Mouse (Mus musculus): ENCODE measurements at regions not wholly inside any gene's neighbourhood (a gene's known extent, or its start where the extent isn't known, plus 50 kb on each side); places are given as distances from the start of the nearest gene placed in this dataset.

DNA sequence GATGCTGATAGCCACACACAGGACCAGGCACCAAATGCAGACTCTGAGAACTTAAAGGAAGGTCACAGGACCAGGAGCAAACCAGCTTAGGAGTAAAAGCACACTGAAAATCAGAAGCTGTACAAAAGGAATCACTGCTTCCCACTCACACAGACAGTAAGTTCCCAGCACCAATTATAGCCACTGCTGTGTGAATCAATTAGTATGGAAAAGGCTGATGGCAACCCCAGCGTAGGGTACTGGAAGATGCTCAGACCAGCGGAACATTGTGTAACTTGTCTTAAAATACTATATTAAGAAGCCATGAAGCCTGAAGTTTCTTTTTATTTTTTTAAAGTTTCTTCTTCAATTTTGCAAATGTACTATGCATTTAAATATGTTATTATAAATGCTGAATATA lies 115.8 kb downstream of the Lnpk start:
- DNase-seq (ENCODE audit: low spot score): no peak

DNA sequence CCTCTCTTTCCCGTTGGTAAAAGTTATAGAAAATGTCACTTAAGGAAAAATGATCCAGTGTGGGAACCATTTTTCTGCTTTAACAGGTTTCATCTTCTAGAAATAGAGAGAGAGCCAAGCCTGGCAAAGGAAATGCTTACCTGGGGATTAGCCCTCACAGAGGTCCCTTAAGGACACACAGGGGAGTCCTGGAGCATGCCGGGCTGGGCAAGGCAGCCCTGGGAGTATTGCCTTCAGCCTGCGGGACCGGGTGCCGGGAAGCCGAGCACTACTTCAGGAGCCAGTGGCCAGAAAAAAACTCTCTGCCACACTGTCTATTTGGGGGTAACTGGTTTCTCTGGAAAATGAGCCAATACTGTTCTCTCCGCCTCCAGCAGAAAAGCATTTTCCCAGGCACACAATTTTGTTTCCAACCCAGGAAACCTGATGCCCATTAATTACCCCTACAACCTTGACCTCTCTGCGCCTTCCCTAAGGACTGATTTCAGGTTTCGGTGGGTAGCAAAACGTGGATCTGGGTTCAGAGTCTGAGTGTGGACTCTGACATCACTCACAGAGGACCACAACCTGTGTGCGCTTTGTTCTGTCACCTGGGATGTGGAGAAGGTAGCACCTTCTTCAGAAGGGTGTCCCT lies 117.9 kb downstream of the Lnpk start:
- DNase-seq (ENCODE audit: low spot score): no peak

DNA sequence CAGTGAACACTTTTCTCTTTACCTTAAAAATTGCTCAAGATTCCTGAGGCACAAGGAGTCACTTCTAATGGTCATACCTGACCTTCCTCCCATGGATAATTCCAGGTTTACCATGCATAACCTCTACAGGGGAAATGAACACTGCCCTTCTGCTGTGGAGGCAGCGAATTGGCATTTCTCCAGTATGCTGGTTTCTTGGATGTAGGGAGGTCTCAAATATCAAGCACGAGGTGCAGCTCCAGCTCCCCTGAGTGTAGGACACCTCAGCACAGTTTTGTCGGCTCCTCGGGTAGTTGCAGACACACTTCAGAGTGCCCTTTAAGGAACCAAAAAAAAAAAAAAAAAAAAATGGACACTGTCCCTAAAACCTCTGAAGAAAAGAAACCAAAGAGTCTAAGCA lies 124.8 kb downstream of the Lnpk start:
- no peak for DNase-seq (ENCODE audit: low spot score)

DNA sequence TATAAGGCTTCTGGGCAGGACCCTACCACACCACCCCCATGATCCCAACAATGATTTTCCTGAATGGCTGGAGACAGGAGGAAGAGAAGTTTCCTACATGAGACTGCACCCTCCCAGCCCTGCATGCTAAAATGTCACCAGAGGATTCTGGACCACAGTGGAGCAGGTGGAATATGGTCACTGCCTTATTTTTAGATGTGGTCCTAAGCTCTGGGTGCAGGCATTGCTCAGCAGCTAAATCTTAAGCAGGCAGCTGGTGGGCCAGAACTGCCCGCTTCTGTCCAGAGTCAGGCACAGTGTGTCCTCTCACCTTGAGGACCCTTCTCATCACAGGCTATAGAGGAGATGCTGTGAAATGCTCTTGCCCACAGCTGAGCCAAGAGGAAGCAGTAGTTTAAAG lies 126.6 kb downstream of the Lnpk start:
- DNase-seq (ENCODE audit: low spot score): no peak

DNA sequence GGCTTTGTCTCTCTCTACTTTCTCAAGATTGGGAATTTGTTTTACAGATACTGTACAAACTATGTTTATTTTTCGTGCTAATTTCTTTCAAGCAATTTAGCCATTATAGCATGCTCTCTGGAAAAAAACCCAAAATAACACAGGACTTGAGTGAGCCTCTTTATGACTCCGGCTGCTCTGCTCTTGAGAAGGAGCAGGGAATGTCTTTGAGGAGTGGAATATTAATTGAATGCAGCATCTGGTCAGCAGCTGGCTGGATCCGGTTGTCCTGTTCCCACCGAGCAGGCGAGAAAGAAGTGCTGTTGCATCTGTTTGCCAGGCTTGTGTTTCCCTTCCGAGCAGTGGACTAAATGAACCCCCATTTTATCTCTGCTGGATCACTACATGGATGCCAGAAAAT lies 127.7 kb downstream of the Lnpk start:
- DNase-seq (ENCODE audit: low spot score): peak; percentile 45

DNA sequence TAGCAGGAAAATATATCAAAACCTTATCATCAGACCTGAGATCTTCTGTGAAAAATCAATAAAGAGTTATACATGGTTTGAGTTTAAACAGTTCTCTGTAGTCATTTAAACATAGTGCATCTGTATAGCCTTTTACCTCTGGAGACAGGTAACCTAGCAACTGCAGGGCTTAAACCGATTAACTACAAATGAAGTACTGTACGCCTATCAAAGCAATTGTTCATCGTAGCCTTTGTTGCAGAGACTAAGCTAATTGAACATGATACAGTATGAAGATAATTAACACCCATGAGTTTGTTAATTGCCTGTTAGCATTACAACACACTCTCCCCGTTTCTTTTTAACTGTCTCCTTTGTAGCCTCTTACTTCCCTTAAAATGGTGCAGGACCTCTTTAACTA lies 128.2 kb downstream of the Lnpk start:
- no peak for DNase-seq (ENCODE audit: low spot score)

DNA sequence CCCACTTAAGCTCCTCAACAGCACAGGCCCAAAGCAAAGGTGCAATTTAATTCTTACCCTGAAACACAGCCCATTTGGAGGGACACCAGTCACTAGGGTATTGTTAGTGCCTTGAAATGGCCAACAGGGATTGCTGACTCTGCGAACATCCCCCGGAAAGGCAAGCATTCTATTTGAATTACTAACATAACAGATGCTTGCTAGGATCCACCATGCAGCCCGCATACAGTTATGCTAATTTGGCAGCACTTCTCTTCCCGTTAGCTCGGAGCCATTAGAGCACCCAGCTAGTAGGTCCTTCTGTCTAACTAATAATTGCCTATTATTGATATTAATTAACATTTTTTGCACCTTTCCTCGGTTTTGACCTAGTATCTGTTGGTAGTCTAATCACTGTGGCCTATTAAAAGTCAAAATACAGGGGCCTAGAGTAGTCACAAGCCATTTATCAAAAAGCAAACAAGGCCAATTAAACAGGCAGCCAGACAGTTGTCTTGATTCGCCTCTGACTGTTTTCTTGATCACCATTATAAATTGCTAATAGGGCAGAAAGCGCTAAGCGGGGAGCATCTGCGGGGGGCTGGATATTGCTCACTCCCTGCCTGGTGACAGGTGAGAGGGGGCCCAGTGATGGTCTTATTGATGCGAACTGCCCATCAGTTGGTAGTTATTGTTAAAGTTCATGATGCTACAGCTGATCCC lies 129.0 kb downstream of the Lnpk start:
- DNase-seq (ENCODE audit: low spot score): no peak

DNA sequence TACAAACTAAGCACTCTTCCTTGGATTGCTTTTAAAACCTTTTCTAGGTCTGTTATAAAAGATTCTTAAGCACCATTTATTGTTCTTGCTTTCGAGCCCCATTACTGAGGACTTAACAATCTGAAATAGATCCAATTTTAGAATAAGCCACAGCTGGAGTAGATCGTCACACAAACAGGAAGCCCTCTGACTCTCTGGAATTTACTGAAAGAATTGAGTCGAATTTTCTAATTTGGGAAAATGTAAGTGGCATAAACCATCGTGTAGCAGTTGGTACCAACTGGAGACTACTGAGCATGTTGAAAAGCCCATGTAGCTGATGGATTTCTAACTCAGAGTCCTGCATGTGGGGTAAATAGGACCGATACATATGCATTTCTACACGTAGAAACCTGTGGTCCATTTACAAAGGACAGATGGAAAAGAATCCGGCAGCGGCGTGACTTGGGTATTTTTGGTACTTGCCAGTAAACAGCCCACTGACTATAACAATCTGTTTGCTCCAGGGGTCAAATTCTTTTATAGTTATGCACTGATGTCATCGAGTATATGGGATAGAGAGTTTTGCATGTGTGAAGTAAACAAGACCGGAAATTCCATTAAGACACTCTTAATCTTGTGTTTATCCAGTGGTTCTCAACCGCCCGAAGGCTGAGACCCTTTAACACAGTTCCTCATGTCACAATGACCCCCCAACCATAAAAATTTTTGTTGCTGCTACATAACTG lies 143.9 kb downstream of the Lnpk start:
- DNase-seq (ENCODE audit: low spot score): no peak

DNA sequence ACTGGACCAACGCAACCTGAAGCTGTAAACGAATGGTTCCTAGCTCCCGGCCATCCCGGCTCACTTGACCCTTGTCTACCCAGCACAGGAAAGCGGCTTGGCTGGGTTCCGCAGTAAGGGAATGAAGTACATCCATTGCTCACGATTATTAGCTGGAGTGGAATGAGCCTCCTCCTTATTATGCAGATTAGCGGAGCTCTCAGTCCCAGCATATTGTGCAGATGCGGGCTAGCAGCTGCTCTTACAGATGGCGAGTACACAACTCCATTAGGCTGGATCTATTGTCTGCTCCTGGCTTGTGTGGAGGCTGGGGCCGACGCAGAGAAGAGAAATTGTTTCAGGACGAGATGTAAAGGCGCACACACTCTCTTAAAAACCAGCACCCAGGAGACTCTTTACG lies 152.5 kb downstream of the Lnpk start:
- DNase-seq (ENCODE audit: low spot score): no peak

DNA sequence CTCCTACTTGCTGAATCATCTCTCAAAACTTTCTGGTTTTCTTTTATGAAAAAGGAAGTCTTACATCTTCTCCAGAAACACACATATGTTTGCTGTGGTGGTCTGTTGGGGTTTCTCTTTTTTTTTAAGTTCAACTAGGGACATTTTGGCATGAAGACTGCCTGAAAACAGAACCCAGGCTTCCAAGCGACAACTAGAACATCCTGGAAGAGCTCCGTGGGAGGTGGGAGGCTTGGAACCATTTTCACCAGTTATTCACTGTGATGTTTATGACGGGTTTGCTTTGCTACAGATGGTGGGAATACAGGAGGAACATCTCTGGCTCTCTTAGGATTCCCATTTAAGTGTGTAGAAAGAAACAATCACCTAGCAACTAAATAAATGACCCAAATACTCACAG lies 154.5 kb downstream of the Lnpk start:
- DNase-seq (ENCODE audit: low spot score): no peak

DNA sequence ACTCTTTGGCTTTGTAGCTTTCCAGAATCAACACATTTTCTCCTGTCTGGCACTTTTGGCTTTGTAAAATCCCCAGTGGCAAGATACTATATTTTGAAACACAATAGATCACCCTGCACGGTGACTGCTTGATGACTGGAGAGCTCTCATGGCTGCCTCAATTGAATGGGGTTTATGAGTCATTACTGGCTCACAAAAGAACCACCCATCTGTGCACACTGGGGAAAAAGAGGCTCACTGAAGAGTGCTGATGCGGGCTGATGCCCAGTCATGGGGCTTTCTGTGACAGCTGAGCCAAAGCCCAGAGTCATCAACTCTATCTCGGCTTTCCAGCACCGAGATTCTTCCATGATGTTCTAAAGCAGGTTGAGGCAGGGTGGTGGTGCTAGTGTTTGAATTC lies 163.1 kb downstream of the Lnpk start:
- DNase-seq (ENCODE audit: low spot score): no peak

DNA sequence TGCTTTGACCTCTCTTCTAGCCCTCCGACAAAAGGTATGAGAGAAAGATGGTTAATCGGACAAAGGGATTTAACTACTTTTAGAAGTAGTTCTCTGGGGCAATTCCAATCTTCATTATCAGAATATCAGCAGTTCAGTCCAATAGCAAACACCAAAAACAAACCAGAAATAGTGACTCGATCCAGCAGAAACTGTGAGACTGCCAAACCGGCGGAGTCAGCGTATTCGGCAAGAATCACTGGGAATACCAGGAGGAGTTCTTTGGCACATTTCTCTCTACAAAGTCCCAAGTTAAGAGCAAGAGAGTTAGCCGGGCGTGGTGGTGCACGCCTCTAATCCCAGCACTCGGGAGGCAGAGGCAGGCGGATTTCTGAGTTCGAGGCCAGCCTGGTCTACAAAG lies 164.5 kb downstream of the Lnpk start:
- DNase-seq (ENCODE audit: low spot score): no peak

DNA sequence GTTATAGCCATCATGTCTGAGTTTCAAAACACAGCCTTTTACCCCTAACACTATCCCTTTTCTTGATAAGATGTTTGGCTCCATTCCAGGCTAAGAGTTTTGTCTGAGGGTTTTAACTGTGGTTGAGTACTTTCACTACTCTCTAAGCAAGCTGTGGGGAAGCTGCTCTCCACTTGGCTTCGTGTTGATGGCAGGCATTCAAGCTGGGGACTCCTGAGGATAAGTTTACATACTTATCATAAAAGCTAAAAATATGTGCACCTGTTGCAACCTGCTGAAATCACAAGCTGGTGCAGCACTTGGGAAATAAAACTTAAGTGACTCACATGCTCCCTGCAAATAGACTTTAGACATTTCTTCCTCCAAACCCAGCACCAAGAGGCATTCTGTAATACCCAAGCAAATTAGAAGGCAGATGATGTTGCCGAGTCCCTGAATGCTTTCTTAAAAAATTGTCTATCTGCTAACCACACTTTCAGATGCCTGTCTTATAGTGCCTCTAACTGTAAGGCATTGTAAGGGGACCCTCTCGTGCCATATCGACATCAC lies 169.3 kb downstream of the Lnpk start:
- no peak for DNase-seq (ENCODE audit: low spot score)

DNA sequence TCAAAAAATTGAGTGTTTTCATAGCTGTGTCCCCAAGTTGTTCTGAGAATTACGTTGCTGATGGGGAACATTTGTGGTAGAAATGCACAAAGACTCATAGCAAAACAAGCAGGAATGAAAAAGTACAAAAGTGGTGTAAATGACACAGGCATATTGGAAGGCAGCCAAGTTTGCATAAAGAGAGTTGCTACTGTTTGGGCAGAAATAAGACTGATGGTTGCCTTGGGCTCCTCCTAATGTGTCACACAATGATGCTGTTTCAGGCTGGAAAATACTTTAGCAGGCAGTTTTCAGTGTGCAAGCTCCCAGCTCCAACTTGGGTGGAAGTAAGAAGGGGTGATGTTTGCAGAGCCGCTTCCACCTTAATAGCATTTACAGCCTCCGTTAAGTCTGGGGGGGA lies 174.7 kb downstream of the Lnpk start:
- DNase-seq (ENCODE audit: low spot score): no peak

DNA sequence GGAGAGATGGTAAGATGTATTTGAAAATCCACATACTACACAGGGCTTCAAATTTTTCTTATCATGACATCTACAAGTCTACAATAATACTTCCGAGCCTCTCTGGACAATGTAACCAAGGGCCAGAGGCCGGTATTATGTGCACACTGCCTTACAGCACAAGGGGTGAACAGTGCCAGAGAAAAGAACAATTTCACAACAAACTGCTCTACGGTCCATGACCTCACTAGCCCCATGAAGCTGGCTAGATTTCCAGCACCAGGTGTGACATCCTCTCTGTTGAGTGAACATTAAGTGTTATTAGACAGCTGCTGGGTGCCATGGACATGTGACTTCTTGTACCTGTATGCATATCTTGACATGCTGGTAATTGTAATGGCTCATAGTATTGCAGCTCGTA lies 188.2 kb downstream of the Lnpk start:
- no peak for DNase-seq (ENCODE audit: low spot score)

DNA sequence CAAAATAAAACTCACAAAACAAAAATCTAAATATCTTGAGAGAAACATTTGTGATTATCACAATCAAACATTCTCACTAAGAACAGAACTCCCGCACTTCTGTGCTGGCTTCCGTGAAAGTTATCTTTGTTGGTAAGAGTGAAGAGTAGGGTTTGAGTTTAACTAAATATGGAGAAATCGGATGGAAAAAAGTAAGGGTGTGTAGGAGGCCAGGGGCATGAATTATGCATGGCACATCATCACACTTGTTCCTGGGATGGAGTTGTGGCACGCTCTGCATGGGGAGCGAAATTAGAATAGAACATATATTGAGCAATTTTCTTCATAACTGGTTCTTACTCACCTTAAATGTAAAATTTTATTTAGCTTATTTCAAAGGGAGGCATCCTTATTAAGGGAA lies 191.2 kb downstream of the Lnpk start:
- DNase-seq (ENCODE audit: low spot score): no peak

DNA sequence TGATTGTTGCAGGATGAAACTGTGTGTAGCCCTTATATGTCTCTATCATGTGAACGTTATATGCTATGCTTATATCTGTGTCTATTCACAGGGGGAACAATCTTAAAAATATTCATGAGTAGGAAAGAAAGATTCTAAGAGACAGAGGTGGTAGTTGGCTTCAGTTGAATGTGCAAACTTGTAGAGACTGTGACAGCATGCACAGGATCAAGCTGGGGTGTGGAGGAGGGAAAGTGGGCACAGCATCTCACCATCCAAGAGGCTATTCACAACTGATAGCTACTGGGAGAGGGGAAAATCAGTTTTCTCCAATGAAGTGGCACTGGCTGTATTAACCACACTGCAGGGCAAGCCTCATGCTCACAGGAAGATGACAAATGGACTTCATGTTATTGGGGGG lies 194.3 kb downstream of the Lnpk start:
- DNase-seq (ENCODE audit: low spot score): no peak

DNA sequence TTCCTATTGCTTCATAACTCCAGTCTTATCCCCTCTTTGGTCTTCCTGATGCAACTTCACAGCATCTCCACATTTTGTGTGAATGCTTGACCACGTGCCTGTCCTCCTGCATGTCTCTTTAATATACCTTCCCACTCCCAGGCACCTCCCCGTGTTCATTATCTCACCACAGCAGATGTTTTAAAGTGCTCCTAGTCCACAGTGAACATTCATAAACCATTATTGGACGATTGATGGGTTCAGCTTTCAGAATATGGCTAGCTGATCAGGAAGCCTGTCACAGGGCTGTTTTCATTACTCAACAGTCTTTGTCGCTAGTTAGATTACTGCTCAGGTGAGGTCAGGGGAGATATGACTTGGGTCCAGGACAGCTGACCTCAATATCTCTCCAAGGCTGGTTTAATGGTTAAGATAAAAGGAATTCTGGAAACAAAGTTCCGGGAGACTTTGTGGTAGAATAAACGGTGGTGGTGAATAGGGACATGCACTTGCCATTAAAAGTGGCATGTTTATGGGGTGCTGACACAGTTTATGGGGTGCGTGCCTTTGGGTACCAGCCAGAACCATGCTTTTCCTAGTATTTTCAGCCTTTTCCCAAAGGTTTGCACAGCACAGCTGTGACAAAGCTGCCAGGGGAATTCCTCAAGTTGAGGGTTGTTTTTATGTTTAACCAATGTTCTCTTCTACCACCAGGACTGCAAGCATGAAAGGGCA lies 198.5 kb downstream of the Lnpk start:
- DNase-seq (ENCODE audit: low spot score): no peak

DNA sequence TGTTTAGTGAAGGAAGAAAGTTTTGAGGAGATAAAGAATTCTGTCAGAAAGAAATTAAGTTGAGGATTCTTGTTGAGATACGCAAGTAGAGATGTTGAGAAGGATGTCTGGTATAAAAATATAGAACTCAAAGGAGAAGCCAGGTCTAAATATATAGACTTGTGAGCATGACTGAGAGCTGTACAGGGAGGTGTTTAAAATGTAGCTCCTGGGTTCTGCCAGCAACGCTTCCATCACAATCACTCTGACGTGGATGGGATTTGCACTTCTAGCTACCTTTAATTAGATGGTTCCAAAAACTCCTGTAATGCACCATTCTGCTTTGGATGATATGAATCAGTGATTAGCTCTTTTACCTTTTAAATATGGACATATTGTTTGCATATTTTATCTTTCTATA lies 200.5 kb downstream of the Lnpk start:
- no peak for DNase-seq (ENCODE audit: low spot score)

DNA sequence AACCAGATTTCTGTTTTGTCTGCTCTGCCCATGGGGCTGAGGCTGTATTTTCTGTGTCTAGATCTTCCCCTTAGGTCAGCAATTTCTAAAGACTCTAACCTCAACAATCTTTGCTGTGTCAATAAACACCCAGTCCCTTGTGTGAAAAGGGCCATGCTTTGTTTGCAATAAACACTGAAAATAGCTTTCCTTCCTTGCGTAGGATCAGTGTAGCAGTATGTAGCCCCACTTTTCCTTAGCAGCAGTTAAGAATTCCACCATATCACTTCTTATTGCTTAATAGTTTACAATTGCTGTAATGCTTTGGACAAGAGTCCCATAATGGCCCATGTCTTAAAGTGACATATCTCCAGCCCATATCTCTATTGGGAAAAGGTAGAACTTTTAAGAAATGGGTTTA lies 205.3 kb downstream of the Lnpk start:
- no peak for DNase-seq (ENCODE audit: low spot score)

DNA sequence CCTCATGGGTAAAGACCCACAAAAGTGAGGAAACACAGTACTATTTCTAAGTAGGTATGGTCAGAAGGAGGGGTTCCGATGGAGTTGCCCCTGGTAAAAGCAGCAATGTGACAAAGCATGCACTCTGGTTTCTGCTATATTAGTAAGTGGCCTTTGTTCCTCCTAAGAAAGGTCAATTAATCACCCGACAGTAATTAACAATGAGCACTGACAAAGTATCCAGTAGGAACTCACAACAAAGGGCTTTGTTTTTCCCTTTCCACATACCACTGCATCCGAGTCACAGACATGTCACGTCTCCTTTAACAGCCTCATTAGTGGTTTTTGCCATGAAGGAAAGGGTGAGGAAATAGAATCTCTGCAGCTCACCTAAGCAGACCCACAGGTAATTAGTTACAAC lies 206.2 kb downstream of the Lnpk start:
- DNase-seq (ENCODE audit: low spot score): no peak

DNA sequence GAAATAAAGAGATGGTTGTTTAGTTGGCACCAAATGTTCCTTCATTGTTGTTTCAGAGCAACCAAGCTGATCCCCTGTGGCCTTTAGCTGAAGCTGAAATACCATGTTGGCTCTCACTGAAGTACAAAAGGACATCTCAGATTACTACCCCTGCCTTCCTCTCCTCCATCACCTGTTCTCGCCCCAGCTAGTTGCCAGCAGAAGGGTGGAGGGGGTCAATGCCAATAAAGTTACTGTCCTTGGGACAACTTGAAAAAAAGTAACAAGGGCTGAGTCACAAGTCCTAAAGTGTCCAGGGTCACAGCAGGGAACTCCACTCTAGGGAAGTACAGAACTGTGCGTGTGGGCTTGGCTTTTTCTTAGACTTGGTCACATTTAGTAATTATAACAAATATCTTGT lies 216.0 kb downstream of the Lnpk start:
- no peak for DNase-seq (ENCODE audit: low spot score)

DNA sequence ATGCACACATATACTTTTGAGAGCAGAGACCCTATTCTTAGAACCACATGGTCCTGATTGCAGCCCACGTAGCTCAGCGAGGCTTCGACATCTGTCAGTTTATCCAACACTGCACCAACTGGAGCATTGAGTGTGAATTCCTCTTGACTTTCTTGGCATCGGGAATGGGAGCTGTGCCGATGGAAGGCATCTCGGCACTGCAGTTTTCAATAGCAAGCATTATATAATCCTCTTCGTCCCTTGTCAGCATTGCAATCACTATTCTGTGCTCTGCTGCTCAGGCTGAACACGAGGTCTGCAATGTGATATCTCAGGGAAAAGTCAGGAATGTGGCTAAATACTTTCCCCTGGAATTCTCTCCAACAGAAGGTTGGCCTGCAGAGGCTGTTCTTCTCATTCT lies 224.6 kb downstream of the Lnpk start:
- no peak for DNase-seq (ENCODE audit: low spot score)
